Mouse (Mus musculus) ovary, postnatal 10 days (tissue): ENCODE data around the gene Avl9.

Source experiments
- DNase-seq: peaks from one replicate; pipeline ENCODE4 v3.0.0; 2022; ENCODE audit warnings: low spot score

Avl9 gene

DNA sequence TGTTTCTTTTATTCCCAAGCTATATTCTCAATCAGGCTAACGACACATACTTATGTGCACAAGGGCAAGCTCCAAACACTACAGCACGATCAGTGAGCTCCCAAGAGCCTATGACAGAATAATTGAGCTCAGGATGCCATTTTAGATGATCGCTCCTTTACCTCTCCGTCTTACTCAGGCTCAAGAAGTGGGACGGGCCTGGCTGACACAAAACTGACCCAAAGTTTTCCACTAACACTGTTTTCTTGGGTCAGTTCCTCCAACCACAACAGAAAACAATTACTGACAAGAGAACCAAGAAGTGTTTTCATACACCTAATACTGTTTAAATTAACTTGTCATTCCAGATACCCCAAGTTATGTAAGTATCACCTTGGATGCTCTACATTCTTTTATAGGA is 80.1 kb downstream of the Avl9 start:
- no peak for DNase-seq

DNA sequence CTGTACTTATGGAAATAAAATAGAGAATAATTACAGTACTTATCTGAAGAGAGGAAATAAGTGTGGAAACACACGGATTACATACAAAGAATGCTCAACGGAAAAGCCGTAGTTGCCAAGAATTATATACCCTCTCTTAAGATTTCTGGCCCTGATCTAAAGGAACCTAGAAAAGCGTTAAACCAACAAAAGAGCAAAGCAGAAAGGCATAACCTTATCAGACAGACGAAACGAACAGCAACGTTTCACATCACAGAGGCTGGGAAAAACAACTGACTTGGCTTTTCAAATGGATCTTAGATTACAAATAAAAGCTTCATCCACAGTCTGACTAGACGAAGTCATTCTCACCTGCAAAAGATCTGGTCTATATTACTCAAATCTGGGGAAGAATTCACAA is 81.5 kb downstream of the Avl9 start:
- DNase-seq, result no peak

DNA sequence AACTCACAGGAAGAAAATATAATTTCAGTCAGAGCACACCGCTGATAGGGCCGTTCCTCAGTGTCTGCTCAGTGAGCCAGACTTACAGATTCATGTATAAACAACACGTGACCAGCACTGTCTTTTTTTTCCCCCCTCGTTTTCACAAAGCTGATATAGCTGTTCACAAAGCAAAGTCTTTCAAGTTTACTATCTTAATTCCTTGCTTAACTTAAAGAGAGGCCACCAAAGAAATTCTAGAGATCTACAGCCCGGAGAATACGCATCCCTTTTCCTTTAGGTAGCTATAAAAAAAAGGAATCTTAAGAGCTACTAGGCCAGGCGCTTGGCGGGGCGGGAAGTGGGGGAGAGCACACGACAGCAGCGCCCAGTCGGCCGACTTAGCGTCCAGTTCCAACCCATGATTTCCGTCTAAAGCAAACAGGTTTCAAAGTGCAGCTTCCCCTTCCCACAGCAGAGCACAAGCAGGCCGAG is 82.0 kb downstream of the Avl9 start:
- DNase-seq, result peak; percentile 7

DNA sequence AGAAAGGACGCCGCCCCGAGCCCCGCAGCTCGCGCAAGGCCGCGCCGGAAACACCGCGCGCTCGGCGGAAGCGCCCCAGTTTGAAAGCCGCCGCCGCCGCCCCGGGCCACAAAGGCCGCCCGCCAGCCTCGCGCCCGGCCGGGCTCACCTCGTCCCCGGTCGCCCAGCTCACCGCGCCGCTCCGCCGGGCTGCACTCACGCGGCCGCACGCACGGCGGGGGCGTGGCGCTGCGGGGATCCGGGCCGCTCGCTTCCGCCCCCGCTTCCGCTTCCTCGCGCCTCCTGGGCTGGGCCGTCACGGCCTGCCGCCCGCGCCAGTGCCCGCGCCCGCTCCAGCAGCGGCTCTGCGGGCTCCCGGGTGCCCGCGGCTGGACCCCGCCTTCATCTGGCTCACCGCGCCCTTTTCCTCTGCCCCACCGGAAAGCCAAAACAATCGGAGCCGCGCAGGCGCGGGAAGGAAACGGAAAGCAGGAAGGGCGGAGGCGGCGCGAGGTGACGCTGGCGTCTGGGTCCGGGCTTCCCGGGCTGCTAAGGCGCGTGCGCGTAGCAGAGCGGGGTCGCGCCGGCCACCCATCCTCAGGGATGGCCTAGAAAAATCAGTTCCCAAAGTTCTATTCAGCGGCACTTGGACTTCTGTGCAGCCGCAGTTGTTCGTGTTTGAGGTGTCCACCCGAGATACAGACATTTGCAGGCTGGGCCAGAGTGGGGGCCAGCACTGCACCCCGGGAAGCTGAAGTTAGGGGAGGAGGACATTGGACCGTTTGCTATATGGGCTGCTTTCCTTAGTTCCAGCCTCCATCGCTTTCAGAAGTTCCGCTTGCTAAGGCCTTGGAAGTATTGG is 82.8 kb downstream of the Avl9 start, which contains the start of gene Kbtbd2:
Kbtbd2 (minus strand) TSS at position 503 of the 841 bp plus-strand sequence.
- peak; percentile 80 for DNase-seq

DNA sequence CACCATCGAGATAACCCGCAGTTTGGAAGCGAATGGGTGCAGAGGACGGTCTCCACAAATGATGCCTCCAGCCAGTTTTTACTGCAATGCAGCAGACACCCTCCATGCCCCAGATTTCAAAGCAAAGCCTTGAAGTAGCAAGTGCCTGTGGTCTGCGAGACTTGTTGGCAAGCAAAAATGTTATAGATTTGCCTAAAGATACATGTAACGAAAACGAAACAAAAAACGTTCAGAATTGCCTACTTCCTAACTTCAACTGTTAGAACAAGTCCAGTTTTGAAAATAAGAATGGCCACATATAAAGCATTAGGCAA is 83.4 kb downstream of the Avl9 start:
- no peak for DNase-seq

DNA sequence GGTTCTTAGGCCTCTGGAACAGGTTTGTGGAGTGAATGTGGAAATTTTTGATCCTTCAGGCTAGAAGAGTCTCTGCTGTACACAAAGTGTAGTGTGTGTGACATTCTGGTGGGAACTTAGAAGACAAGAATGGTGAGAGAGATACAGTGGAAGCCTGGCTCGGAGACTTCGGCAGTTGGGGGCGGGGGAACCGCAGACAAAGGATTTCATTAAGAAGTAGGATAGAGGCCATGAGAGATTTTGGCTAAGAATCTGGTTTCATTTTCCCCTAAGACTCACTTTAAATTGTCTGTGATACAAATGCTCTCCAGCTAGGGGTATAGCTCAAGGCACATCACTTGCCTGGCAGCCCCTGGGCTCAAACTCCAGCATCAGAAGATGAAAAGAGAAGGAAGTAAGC is 90.3 kb downstream of the Avl9 start:
- DNase-seq, result no peak

DNA sequence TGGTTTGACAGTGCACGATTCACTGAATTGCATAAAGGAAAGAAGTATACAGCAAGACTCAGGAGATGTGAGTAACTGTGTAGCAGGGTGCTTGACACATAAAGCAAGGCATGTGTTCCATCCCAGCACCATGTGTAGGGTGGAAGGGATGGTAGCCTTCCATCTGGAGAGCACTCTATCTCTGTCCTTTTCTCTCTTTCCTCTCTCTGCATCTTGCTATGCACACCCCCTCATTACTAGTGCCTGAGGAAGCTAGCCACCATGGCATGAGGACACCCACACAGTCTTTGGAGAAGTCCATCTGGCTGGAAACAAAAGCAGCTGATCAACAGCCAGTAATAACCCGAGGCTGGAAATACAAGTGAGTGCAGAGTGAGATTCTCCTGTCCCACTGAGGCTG is 91.5 kb downstream of the Avl9 start:
- DNase-seq, result no peak

DNA sequence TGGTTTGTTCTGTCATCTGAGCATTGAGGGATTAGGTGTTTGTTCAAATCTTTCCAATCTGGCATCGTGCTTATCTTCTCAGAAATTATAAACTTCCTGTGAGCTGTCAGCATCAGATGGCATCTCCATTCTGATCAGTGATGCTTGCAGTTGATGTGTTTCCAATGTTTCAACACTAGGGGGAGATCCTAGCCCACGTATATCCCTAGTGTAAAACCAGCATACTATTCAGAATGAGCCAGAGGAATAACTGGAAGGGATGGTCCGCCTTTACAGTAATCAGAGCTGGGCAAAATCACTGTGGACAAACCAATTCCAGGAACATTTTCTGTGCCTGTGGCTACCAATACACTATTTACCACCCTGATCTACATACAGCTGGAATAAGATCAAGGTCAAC is 94.0 kb downstream of the Avl9 start:
- no peak for DNase-seq
